9 mouse cellular contexts compared by ENCODE assay signal in genomic region chr9:99469681-99470273, GRCm38 (mm10). TPM values are rescaled to one million over a fixed set of nuclear protein-coding genes. Genes with fewer than 3 reads are reported as not detected.
A peak's percentile ranks its signal among the peaks of the same experiment; 100 is the strongest.
DNase-seq lines count a peak whose midpoint lies in the region; ATAC-seq lines count a peak whose summit lies in the region.
"Had no signal": no experiment of that assay in that cellular context is flagged by ENCODE, and none has a peak within 500 bp of the region (broad histone marks: within the 10 kb centered on the region; RNA-seq: fewer than 3 reads in every experiment).

No protein-coding gene starts in this region.

- H3K27me3 ChIP-seq in kidney, embryonic 14.5 days (ENCODE audit: control insufficient read depth, insufficient read depth, low read length), result no peaks in the 10 kb centered on the region

- 0 out of 2 replicates have a peak, but pooled peaks have one; percentile 36 for ATAC-seq in kidney, embryonic 14.5 days (ENCODE audit: low FRiP score, low TSS enrichment)

- no peaks in the 10 kb centered on the region for H3K36me3 ChIP-seq in kidney, embryonic 14.5 days (ENCODE audit: control insufficient read depth, insufficient read depth, low read length)

- H3K9ac ChIP-seq in kidney, embryonic 14.5 days (ENCODE audit: low read depth, low read length), result no peak overlapping the region

- H3K4me2 ChIP-seq in kidney, embryonic 14.5 days (replicated peaks; ENCODE audit: low read depth, low read length), result no peak overlapping the region

- WGBS in kidney, embryonic 14.5 days, result 67% methylated on average over 8 of the region's 8 CpGs

- H3K9me3 ChIP-seq in kidney, embryonic 14.5 days (ENCODE audit: control insufficient read depth, low read length), result no peaks in the 10 kb centered on the region

- peak; percentile 15 for DNase-seq in kidney, adult 18-20 months
- no peak for DNase-seq in kidney, postnatal 10 days
- peak; percentile 63 for DNase-seq in R1 (ENCODE audit: low read depth, low spot score)
- DNase-seq in naive thymus-derived CD4-positive, alpha-beta T cell, adult 2 months (ENCODE audit: low read depth), result peak; percentile 43
- no peak for DNase-seq in urinary bladder, postnatal 25 days (ENCODE audit: low spot score)
- no peak for DNase-seq in left cerebral cortex, postnatal 4 days
- DNase-seq in right cerebral cortex, postnatal 36 days (ENCODE audit: low spot score in 2 of 2), result no peak

- H3K4me1 ChIP-seq in kidney, embryonic 14.5 days (ENCODE audit: control insufficient read depth, insufficient read depth, low read length), result no peaks in the 10 kb centered on the region

- no peak overlapping the region for H3K27ac ChIP-seq in kidney, embryonic 14.5 days (ENCODE audit: low read depth, low read length)

- no peak overlapping the region for H3K4me3 ChIP-seq in kidney, embryonic 14.5 days (ENCODE audit: low read length)

- intact Hi-C loops in left cerebral cortex, postnatal 4 days (cut with DNase I), result no loop called here

RNA-seq across cellular contexts. Expression of gene Nme9, which starts 18.5 kb away (rescaled TPM):
- not detected in 2 replicates for polyA plus RNA-seq in kidney, embryonic 14.5 days (2014; fragmentation: Nextera tagmentation; extraction: Ambion mirVana)
- total RNA-seq in left cerebral cortex, postnatal 4 days (2021), result under 1 TPM in 1 of 2 experiments, not detected in 1; 0.48 TPM
- polyA plus RNA-seq: limb, embryonic 14.5 days had no signal

RNA-seq across cellular contexts. Expression of gene Mras, which starts 32.6 kb away (rescaled TPM):
- 9.9 and 11.8 TPM in 2 replicates for polyA plus RNA-seq in kidney, embryonic 14.5 days (2014; fragmentation: Nextera tagmentation; extraction: Ambion mirVana)
- 10 to 100 TPM; 66.3 to 72.2 TPM for total RNA-seq in left cerebral cortex, postnatal 4 days (2021)

Comparison
In these comparisons a context has a peak if more than half of its experiments do, and no peak if none do; other contexts are left out.
1. DNase-seq: peak in kidney, adult 18-20 months (single experiment), R1 (single experiment) and naive thymus-derived CD4-positive, alpha-beta T cell, adult 2 months (single experiment); none in kidney, postnatal 10 days (single experiment), urinary bladder, postnatal 25 days (single experiment), left cerebral cortex, postnatal 4 days (single experiment) and right cerebral cortex, postnatal 36 days (0 of 2).